Mouse (Mus musculus): ENCODE results near the gene Klhdc3.

GRCm38 (mm10) chr17:46674530-46675283 lies 6.0 kb downstream of the Klhdc3 start:
- TF ChIP-seq CTCF (IDR thresholded peaks at IDR 0.05; ENCODE audit: borderline replicate concordance, insufficient read depth, low read length), result no peak
- no peak for TF ChIP-seq POLR2A (IDR thresholded peaks at IDR 0.05; ENCODE audit: low read depth, low read length)
